Mouse (Mus musculus): ENCODE measurements around the gene Cd200r1.

DNA sequence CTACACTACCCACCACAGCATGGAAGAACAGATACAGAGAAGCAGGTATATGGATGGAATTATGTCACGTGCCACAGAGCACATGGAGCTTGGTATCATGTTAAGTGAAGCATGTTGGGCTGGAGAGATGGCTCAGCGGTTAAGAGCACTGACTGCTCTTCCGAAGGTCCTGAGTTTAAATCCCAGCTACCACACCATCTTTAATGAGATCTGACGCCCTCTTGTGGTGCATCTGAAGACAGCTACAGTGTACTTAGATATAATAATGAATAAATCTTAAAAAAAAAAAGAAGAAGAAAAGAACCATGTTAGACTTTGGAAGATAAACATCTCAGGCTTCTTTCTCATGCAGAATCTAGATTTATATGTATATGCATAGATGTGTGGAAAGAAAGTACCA, 15.2 kb downstream of the Cd200r1 start:
- TF ChIP-seq CTCF (IDR thresholded peaks at IDR 0.05; ENCODE audit: control insufficient read depth, insufficient read depth, insufficient read length) (no peak), FOSL1 (IDR thresholded peaks at IDR 0.05; ENCODE audit: insufficient read depth, low read length, poor library complexity, severe bottlenecking) (no peak), USF1 (IDR thresholded peaks at IDR 0.05; ENCODE audit: low read depth) (no peak), MAX (IDR thresholded peaks at IDR 0.05) (no peak), MYOD1 (IDR thresholded peaks at IDR 0.05; ENCODE audit: control insufficient read depth, insufficient read length, low read depth) (no peak)

Measured in C2C12 (cell line).